Mouse (Mus musculus) monocyte, adult 5-6 weeks (primary cell): ENCODE results near the gene Esyt3. TPM values are rescaled to one million over a fixed set of nuclear protein-coding genes. Genes with fewer than 3 reads are reported as not detected.

Experiments
- ATAC-seq: fragments of 153-309, 156-312 bp; replicated peaks from 2 replicates; pipeline ENCODE4 v1.8.0; 2017; ENCODE audit warnings: mild to moderate bottlenecking; ENCODE audit not compliant: low TSS enrichment, insufficient number of reproducible peaks, severe bottlenecking, poor library complexity, low FRiP score
- total RNA-seq: library from RNA; stranded (forward); fragments of 200-1000, 200-491, 200-594 nt; gene quantifications from 3 replicates; pipeline ENCODE4 v1.2.3, GENCODE M21; 2017

The Esyt3 gene
- total RNA-seq: not detected in 3 replicates

DNA sequence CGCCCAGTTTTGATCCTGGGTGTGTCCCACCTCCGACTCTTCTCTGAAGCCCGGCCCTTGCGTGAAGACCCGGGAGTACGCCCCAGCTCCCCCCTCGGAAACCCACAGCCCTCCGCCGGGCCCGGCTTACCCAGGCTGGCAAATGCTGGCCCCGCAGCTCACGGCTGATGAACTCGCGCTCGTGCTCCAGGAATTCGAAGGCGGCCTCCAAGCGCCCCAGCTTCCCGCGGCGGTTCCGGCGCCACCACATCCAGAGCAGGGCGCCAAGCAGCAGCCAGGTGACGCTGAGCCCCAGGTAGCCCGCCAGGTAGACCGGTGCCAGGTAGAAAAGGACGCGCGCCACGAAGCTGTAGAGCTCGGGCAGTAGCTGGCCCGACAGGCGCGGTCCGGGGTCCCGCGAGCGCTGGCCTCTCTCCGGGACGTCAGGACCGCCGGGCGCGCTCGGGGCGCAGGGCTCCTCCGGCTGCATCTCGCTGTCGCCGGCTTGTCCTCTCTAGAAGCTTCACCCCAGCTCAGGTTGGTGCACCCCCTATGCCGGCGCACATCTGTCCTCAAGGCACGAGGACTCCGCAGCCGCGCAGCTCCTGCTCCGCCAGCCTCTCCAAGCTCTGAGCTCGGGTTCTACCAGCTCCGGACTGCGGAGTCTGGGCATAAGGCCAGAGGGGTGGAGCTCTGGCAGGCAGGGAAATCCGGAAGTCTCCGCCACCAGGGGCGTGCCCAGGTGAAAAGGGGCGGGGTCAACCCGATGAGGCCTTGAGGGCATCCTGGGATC lies at the start of gene Esyt3:
Esyt3 (minus strand) TSS at position 637 of the 772 bp plus-strand sequence.
- ATAC-seq: no peak

GRCm38 (mm10) chr9:99401288-99401974 lies 43.1 kb upstream of the Esyt3 start:
- ATAC-seq: no peak

DNA sequence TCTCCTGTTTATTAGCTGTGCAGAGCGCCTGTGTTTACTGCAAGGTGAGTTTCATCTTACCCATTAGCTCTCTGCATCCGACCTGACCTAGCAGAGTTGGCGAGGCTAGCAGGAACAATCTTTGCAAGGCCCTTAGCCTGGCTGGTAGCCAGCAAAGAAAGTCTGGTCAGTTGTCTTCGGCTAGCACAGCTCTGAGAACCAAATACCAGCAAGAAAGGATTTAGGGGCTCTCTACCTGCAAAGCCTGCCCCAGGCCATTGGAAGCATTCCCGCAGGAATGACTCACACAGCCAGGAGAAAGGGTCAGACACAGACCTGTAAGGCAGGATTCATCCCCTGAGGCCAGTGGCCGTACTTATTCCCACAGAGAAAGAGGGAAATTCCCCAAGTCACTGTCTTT lies 42.4 kb upstream of the Esyt3 start:
- no peak for ATAC-seq

GRCm38 (mm10) chr9:99397056-99397815 lies 38.9 kb upstream of the Esyt3 start:
- ATAC-seq: no peak

- no peak for ATAC-seq
These were observed 36.0 kb upstream of the Esyt3 start for GRCm38 (mm10) chr9:99394366-99394765.

- no peak for ATAC-seq
These were observed 34.8 kb upstream of the Esyt3 start for GRCm38 (mm10) chr9:99393146-99393545.

DNA sequence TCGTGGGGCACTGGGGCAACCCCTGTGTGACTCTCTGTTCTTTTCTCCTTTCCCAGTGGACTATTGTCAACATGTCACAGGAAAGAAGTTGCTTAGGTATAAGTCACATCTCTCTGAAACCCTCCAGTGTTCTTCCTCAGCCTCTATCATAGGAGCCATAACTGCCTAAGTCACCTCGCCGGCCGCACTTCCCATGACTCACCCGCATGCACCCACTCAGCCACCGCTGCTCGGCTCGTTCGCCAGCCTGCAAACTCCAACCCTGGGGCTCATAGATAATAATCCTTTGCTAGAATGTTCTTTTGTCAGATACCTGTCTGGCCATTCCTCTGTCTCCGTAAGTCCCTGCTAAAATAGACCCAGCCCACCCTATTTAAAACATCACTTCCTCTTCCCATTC lies 33.2 kb upstream of the Esyt3 start:
- ATAC-seq: no peak

DNA sequence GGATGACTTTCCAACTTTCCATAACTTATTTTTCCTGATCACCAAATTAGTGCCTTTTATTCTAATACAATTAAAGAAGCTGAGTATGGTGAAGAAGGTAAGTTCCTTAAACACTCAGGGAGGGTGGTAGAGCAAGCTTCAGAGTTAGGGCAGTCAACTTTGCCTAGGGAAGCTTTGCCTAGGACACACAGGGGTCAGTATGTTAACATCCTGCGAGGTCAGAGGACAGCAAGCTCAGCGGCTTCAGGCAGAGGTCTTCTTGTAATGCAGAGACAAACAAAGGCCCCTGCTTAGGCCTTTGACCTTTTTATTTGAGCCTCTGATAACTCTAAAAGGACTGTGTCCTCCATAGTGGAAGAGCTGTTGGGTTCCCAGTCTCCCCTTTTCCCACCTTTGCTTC lies 32.4 kb upstream of the Esyt3 start:
- ATAC-seq: no peak

- ATAC-seq: no peak
These were observed 31.8 kb upstream of the Esyt3 start for GRCm38 (mm10) chr9:99390201-99390600.

DNA sequence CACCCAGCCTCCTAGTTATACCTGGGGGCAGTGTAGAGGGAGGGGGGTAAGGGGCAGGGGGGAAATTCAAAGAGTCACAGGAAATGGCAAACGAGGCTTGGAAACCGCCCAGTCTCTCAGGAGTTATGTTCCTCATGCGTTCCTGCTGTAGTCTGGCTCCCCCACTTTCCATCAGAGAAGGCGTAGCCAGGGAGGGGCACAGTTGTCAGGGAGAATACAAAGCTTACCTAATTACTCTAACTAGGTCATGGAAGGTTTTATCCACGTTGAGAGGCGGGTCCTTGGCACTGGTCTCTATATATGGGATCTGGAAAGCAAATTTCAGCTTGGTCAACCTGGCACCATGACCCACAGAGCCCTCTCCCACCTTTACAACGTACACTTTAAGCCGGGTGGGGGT lies 31.1 kb upstream of the Esyt3 start:
- no peak for ATAC-seq

DNA sequence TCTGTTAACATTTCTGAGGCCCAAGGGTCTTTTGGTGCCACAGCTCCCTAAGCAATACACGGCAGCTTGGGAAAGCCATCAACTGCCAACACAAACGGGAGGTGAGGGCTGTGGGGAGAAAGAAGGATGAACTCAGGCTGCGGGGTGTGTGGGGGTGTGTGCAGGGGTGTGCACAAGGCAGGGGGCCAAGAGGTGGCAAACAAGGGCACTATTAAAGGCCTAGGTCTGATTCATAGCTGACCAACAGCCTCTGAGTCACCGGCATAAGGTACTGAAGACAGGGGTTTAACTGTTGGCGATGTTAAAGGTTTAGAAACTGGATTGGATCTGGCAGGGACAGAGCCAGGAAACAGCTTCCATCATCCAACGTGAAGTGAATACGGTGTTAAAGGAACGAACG lies 30.5 kb upstream of the Esyt3 start:
- ATAC-seq: no peak

GRCm38 (mm10) chr9:99388078-99388477 lies 29.7 kb upstream of the Esyt3 start:
- no peak for ATAC-seq

DNA sequence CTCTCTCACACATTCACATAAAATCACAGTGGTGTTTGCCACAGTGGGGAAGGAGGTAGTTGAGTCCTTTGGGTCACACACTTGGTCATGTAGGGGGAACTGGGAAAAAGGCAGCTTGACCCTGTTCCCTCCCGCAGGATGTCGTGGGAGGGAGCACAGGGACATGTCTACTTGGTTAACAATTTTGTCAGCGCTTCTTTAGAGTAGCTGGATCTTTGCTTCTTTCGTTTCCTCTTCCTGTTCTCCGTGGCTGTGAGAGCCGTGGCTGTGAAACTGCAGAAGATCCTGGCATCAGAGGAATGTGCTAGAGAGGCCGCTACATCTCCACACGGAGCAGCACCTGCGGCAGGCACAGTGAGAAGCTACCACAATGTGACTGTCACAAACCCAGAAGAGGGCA lies 24.2 kb upstream of the Esyt3 start:
- ATAC-seq: no peak

DNA sequence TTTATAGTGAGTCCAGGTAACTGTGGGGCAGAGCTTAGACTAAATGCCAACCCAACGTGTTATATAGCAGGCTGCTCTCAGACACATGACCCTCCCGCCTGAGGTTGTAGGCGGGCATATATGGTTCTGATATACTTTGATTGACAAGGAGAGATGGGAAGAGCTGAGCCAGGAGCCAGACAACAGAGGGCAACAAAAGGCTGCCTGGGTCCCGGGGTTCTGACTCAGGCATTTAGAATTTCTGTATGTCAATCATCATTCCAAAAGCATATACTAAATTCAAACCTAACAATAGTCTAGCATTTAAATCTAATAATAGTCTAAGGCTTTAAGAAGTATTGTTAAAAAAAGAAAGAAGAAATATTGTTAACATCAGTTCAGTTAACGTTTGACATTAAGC lies 20.8 kb upstream of the Esyt3 start:
- ATAC-seq: no peak

DNA sequence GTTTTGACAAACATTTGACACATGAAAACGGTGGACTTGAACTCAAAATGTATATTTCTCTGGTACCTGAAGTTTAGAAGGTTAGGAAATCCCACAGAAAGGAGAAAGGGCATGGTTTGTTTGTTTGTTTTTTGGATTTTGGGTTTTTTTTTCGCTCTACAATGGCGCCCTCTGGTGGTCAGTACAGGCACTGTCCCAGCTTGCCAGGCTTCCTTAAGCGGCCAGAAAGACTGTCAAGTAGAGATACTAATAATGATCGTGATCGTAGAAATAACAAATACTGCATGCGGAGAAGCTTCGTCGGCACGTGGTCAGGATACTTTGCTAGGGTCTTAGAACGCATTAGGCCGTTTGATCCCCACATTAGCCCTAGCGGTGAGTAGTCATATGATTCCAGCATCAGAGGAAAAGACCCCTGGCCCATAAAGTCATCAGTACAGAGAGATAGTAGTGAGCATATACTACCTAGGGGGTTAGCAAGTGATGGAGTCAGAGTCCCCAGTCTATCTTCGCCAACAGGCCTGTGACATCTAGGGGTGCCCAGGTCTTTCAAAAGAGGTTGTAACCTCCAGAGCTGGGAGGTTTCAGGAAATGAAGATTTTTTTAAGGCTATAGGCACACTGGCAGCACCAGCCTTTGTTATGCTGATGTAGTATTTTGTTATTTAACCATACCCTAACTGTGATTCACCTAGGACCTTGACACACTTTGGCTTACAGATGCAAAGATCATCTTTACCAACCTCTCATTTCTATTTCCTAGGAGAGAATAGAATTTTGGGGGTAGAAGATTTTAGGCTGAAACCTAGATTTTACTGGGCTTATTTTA lies 18.4 kb upstream of the Esyt3 start:
- ATAC-seq: peak; percentile 61; the same call in 1 of the 2 replicates

DNA sequence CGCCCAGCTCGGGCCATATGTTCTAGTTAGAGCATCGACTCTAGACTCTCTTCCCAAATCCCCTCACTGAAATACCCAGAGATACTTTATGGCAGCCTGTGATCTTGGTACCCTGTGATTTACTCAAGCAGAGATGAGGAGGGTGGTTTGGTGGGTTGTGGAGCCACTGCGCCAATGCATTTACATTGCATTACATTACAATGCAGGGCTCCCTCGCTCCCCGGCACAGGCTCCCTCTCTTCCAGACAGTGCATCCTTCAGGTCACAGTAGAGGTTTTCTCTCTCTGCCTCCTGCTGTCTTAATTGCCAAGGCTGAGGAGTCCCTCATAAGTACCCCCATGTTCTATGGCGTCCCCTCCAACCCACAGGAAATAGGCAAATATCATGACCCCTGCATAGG lies 10.1 kb upstream of the Esyt3 start:
- ATAC-seq: no peak

- no peak for ATAC-seq
These were observed 7.5 kb upstream of the Esyt3 start for GRCm38 (mm10) chr9:99365906-99366305.

- ATAC-seq: no peak
These were observed 4.7 kb upstream of the Esyt3 start for GRCm38 (mm10) chr9:99363076-99363475.

GRCm38 (mm10) chr9:99361946-99362345 lies 3.6 kb upstream of the Esyt3 start:
- ATAC-seq: no peak
